In genomic region chr13:67729441-67729840, GRCm38 (mm10) we compare ENCODE assay signal across 8 mouse cellular contexts. TPM values are rescaled to one million over a fixed set of nuclear protein-coding genes. Genes with fewer than 3 reads are reported as not detected.
A peak's percentile ranks its signal among the peaks of the same experiment; 100 is the strongest.
DNase-seq lines count a peak whose midpoint lies in the region; ATAC-seq lines count a peak whose summit lies in the region.
"Not testable (repeated sequence)": the region's sequence is repeated elsewhere in the genome, so short reads cannot be mapped to it uniquely, and the experiment has no call there.

No protein-coding gene starts in this region.

- H3K9ac ChIP-seq in forebrain, embryonic 14.5 days (ENCODE audit: low read length), result peak overlapping the region; percentile 71
- H3K9ac ChIP-seq in hindbrain, embryonic 12.5 days, result peak overlapping the region; percentile 75
- not testable (repeated sequence) for H3K9ac ChIP-seq in liver, embryonic 15.5 days; stomach, embryonic 14.5 days (replicated peaks; ENCODE audit: low read depth, low read length)
- peak overlapping the region; percentile 75 for H3K9ac ChIP-seq in midbrain, embryonic 16.5 days (ENCODE audit: low read depth, low read length)

- not testable (repeated sequence) for H3K27ac ChIP-seq in brown adipose tissue, adult 24 weeks (replicated peaks; ENCODE audit: low read depth, low read length); hindbrain, embryonic 12.5 days; liver, embryonic 15.5 days (replicated peaks); stomach, embryonic 14.5 days (ENCODE audit: low read length)
- 0 out of 2 replicates have a peak overlapping the region, but pooled peaks have one; percentile 9 for H3K27ac ChIP-seq in forebrain, embryonic 14.5 days (ENCODE audit: low read depth, low read length)
- H3K27ac ChIP-seq in midbrain, embryonic 16.5 days (ENCODE audit: low read length), result peak overlapping the region; percentile 26; the same call in 1 of the 2 replicates

- peak overlapping the region; percentile 64 for H3K4me2 ChIP-seq in forebrain, embryonic 14.5 days (ENCODE audit: low read length)
- peak overlapping the region; percentile 65 for H3K4me2 ChIP-seq in hindbrain, embryonic 12.5 days (replicated peaks)
- H3K4me2 ChIP-seq in liver, embryonic 15.5 days, result peak overlapping the region; percentile 62
- peak overlapping the region; percentile 78 for H3K4me2 ChIP-seq in midbrain, embryonic 16.5 days (ENCODE audit: low read length)
- H3K4me2 ChIP-seq in stomach, embryonic 14.5 days (replicated peaks; ENCODE audit: low read depth, low read length), result peak overlapping the region; percentile 47

- H3K36me3 ChIP-seq in forebrain, embryonic 14.5 days (ENCODE audit: control insufficient read depth, insufficient read depth, low read length); hindbrain, embryonic 12.5 days; liver, embryonic 15.5 days (replicated peaks); midbrain, embryonic 16.5 days (ENCODE audit: control insufficient read depth, insufficient read depth, low read length); stomach, embryonic 14.5 days (ENCODE audit: control insufficient read depth, insufficient read depth, low read length): not testable (repeated sequence)

- WGBS in forebrain, embryonic 14.5 days, result 47% methylated on average over 4 of the region's 4 CpGs
- WGBS in hindbrain, embryonic 12.5 days, result 51% methylated on average over 4 of the region's 4 CpGs
- WGBS in liver, embryonic 15.5 days (ENCODE audit: insufficient replicate concordance), result 40% methylated on average over 4 of the region's 4 CpGs
- 50% methylated on average over 4 of the region's 4 CpGs for WGBS in midbrain, embryonic 16.5 days
- 37% methylated on average over 4 of the region's 4 CpGs for WGBS in stomach, embryonic 14.5 days

- peak; percentile 63 for ATAC-seq in forebrain, embryonic 14.5 days
- peak; percentile 57; the same call in 1 of the 2 replicates for ATAC-seq in hindbrain, embryonic 12.5 days (ENCODE audit: low FRiP score)
- not testable (repeated sequence) for ATAC-seq in liver, embryonic 15.5 days (ENCODE audit: insufficient read depth)
- ATAC-seq in midbrain, embryonic 16.5 days, result peak; percentile 78
- peak; percentile 83 for ATAC-seq in stomach, embryonic 14.5 days (ENCODE audit: insufficient number of reproducible peaks, insufficient read depth, low FRiP score, low read depth)

- not testable (repeated sequence) for H3K27me3 ChIP-seq in forebrain, embryonic 14.5 days (replicated peaks; ENCODE audit: control insufficient read depth, insufficient read depth, low read length); hindbrain, embryonic 12.5 days; liver, embryonic 15.5 days; midbrain, embryonic 16.5 days (ENCODE audit: control insufficient read depth, insufficient read depth, low read depth, low read length); stomach, embryonic 14.5 days (ENCODE audit: control insufficient read depth, insufficient read depth, low read length)

- not testable (repeated sequence) for H3K9me3 ChIP-seq in forebrain, embryonic 14.5 days (replicated peaks; ENCODE audit: control insufficient read depth, low read length); hindbrain, embryonic 12.5 days (replicated peaks); liver, embryonic 15.5 days (replicated peaks); midbrain, embryonic 16.5 days (replicated peaks; ENCODE audit: control insufficient read depth, low read length, poor library complexity, severe bottlenecking)
- peaks cover 11% of the 10 kb centered on the region; the same call in 1 of the 2 replicates for H3K9me3 ChIP-seq in stomach, embryonic 14.5 days (ENCODE audit: control insufficient read depth, low read depth, low read length)

- peak; percentile 57 for DNase-seq in CD4-positive, CD25-positive, alpha-beta regulatory T cell, adult 2 months (ENCODE audit: low read depth, low spot score)
- DNase-seq in forebrain, embryonic 14.5 days (ENCODE audit: low spot score), result peak; percentile 36
- peak; percentile 61 to 73 for DNase-seq in kidney, postnatal 4 days

- H3K4me1 ChIP-seq in brown adipose tissue, adult 24 weeks (ENCODE audit: control insufficient read depth, insufficient read depth, insufficient read length, low read length); forebrain, embryonic 14.5 days (ENCODE audit: control insufficient read depth, insufficient read depth, low read length); hindbrain, embryonic 12.5 days; liver, embryonic 15.5 days (replicated peaks); stomach, embryonic 14.5 days (ENCODE audit: control insufficient read depth, insufficient read depth, low read length): not testable (repeated sequence)
- peaks cover 18% of the 10 kb centered on the region for H3K4me1 ChIP-seq in midbrain, embryonic 16.5 days (ENCODE audit: control insufficient read depth, insufficient read depth, low read length)

- H3K4me3 ChIP-seq in brown adipose tissue, adult 24 weeks (ENCODE audit: insufficient read depth, low read depth, low read length), result peak overlapping the region; percentile 69
- H3K4me3 ChIP-seq in forebrain, embryonic 14.5 days (ENCODE audit: low read depth, low read length), result peak overlapping the region; percentile 50
- H3K4me3 ChIP-seq in hindbrain, embryonic 12.5 days, result peak overlapping the region; percentile 60
- peak overlapping the region; percentile 52 for H3K4me3 ChIP-seq in liver, embryonic 15.5 days (replicated peaks)
- peak overlapping the region; percentile 61 for H3K4me3 ChIP-seq in midbrain, embryonic 16.5 days (ENCODE audit: low read depth, low read length)
- peak overlapping the region; percentile 52 for H3K4me3 ChIP-seq in stomach, embryonic 14.5 days (ENCODE audit: low read depth, low read length)

RNA-seq across cellular contexts. Expression of gene Zfp65, which starts 0.5 kb away (rescaled TPM):
- polyA plus RNA-seq in brown adipose tissue, adult 24 weeks (2012; ENCODE audit: insufficient read depth, insufficient read length, missing spikeins), result 3.0 and 6.1 TPM in 2 replicates
- 4.4 and 5.6 TPM in 2 replicates for polyA plus RNA-seq in forebrain, embryonic 14.5 days (2014; fragmentation: Nextera tagmentation; extraction: Ambion mirVana)
- polyA plus RNA-seq in hindbrain, embryonic 12.5 days (2016; fragmentation: Nextera tagmentation; extraction: Ambion mirVana), result 8.2 and 9.1 TPM in 2 replicates
- 1.4 and 1.5 TPM in 2 replicates for polyA plus RNA-seq in liver, embryonic 15.5 days (2015; fragmentation: Nextera tagmentation; extraction: Ambion mirVana)
- polyA plus RNA-seq in midbrain, embryonic 16.5 days (2015; fragmentation: Nextera tagmentation; extraction: Ambion mirVana), result 9.2 and 9.3 TPM in 2 replicates
- polyA plus RNA-seq in stomach, embryonic 14.5 days (2014; fragmentation: Nextera tagmentation; extraction: Ambion mirVana), result 3.5 and 5.0 TPM in 2 replicates

RNA-seq across cellular contexts. Expression of gene Zfp85, which starts 25.6 kb away (rescaled TPM):
- 1.8 and 2.0 TPM in 2 replicates for polyA plus RNA-seq in brown adipose tissue, adult 24 weeks (2012; ENCODE audit: insufficient read depth, insufficient read length, missing spikeins)
- 9.8 and 11.8 TPM in 2 replicates for polyA plus RNA-seq in forebrain, embryonic 14.5 days (2014; fragmentation: Nextera tagmentation; extraction: Ambion mirVana)
- polyA plus RNA-seq in hindbrain, embryonic 12.5 days (2016; fragmentation: Nextera tagmentation; extraction: Ambion mirVana), result 5.4 and 5.5 TPM in 2 replicates
- polyA plus RNA-seq in liver, embryonic 15.5 days (2015; fragmentation: Nextera tagmentation; extraction: Ambion mirVana), result 0.96 and 1.3 TPM in 2 replicates
- polyA plus RNA-seq in midbrain, embryonic 16.5 days (2015; fragmentation: Nextera tagmentation; extraction: Ambion mirVana), result 8.5 and 8.9 TPM in 2 replicates
- polyA plus RNA-seq in stomach, embryonic 14.5 days (2014; fragmentation: Nextera tagmentation; extraction: Ambion mirVana), result 4.7 and 6.0 TPM in 2 replicates

RNA-seq across cellular contexts. Expression of gene Zfp738, which starts 42.6 kb away (rescaled TPM):
- 6.9 and 7.0 TPM in 2 replicates for polyA plus RNA-seq in brown adipose tissue, adult 24 weeks (2012; ENCODE audit: insufficient read depth, insufficient read length, missing spikeins)
- 9.9 and 15.0 TPM in 2 replicates for polyA plus RNA-seq in forebrain, embryonic 14.5 days (2014; fragmentation: Nextera tagmentation; extraction: Ambion mirVana)
- polyA plus RNA-seq in hindbrain, embryonic 12.5 days (2016; fragmentation: Nextera tagmentation; extraction: Ambion mirVana), result 14.2 and 16.5 TPM in 2 replicates
- 1.8 and 2.0 TPM in 2 replicates for polyA plus RNA-seq in liver, embryonic 15.5 days (2015; fragmentation: Nextera tagmentation; extraction: Ambion mirVana)
- polyA plus RNA-seq in midbrain, embryonic 16.5 days (2015; fragmentation: Nextera tagmentation; extraction: Ambion mirVana), result 14.1 and 16.8 TPM in 2 replicates
- 12.3 and 13.6 TPM in 2 replicates for polyA plus RNA-seq in stomach, embryonic 14.5 days (2014; fragmentation: Nextera tagmentation; extraction: Ambion mirVana)

RNA-seq across cellular contexts. Expression of gene Zfp493, which starts 50.1 kb away (rescaled TPM):
- polyA plus RNA-seq in brown adipose tissue, adult 24 weeks (2012; ENCODE audit: insufficient read depth, insufficient read length, missing spikeins), result 0.88 and 1.4 TPM in 2 replicates
- polyA plus RNA-seq in forebrain, embryonic 14.5 days (2014; fragmentation: Nextera tagmentation; extraction: Ambion mirVana), result 4.0 TPM in 2 replicates
- polyA plus RNA-seq in hindbrain, embryonic 12.5 days (2016; fragmentation: Nextera tagmentation; extraction: Ambion mirVana), result 2.3 and 2.4 TPM in 2 replicates
- 0.53 TPM in 2 replicates for polyA plus RNA-seq in liver, embryonic 15.5 days (2015; fragmentation: Nextera tagmentation; extraction: Ambion mirVana)
- 3.4 and 4.2 TPM in 2 replicates for polyA plus RNA-seq in midbrain, embryonic 16.5 days (2015; fragmentation: Nextera tagmentation; extraction: Ambion mirVana)
- 2.7 and 3.5 TPM in 2 replicates for polyA plus RNA-seq in stomach, embryonic 14.5 days (2014; fragmentation: Nextera tagmentation; extraction: Ambion mirVana)
